Mouse (Mus musculus) adipocyte (in vitro differentiated cells): ENCODE data around the gene Kat6b.
A peak's percentile ranks its signal among the peaks of the same experiment; 100 is the strongest.

Experiments used
- DNase-seq: peaks from one replicate; pipeline ENCODE4 v3.0.0-alpha.2; 2016; ENCODE audit warnings: low spot score

The Kat6b gene

GRCm38 (mm10) chr14:21560481-21561209 lies 79.4 kb downstream of the Kat6b start:
- no peak for DNase-seq

- DNase-seq: no peak
Observed at GRCm38 (mm10) chr14:21561396-21562065, 80.3 kb downstream of the Kat6b start.

- no peak for DNase-seq
Observed at GRCm38 (mm10) chr14:21563584-21564118, 82.4 kb downstream of the Kat6b start.

- DNase-seq: no peak
Observed at GRCm38 (mm10) chr14:21565541-21566353, 84.5 kb downstream of the Kat6b start.

GRCm38 (mm10) chr14:21567293-21567984 lies 86.2 kb downstream of the Kat6b start:
- DNase-seq: no peak

- DNase-seq: no peak
Observed at GRCm38 (mm10) chr14:21568821-21569220, 87.6 kb downstream of the Kat6b start.

- DNase-seq: no peak
Observed at GRCm38 (mm10) chr14:21574686-21575309, 93.6 kb downstream of the Kat6b start.

- DNase-seq: no peak
Observed at GRCm38 (mm10) chr14:21576867-21577266, 95.6 kb downstream of the Kat6b start.

GRCm38 (mm10) chr14:21581198-21581597 lies 100.0 kb downstream of the Kat6b start:
- DNase-seq: no peak

- no peak for DNase-seq
Observed at GRCm38 (mm10) chr14:21582301-21582700, 101.1 kb downstream of the Kat6b start.

- no peak for DNase-seq
Observed at GRCm38 (mm10) chr14:21583051-21583450, 101.8 kb downstream of the Kat6b start.

- no peak for DNase-seq
Observed at GRCm38 (mm10) chr14:21583868-21584267, 102.6 kb downstream of the Kat6b start.

GRCm38 (mm10) chr14:21584468-21585135 lies 103.4 kb downstream of the Kat6b start:
- DNase-seq: peak; percentile 42

- DNase-seq: no peak
Observed at GRCm38 (mm10) chr14:21585491-21586251, 104.4 kb downstream of the Kat6b start.

- peak; percentile 32 for DNase-seq
Observed at GRCm38 (mm10) chr14:21586481-21587118, 105.4 kb downstream of the Kat6b start.

GRCm38 (mm10) chr14:21587931-21588330 lies 106.7 kb downstream of the Kat6b start:
- DNase-seq: no peak

- peak; percentile 14 for DNase-seq
Observed at GRCm38 (mm10) chr14:21589620-21590019, 108.4 kb downstream of the Kat6b start.

- no peak for DNase-seq
Observed at GRCm38 (mm10) chr14:21590205-21590604, 109.0 kb downstream of the Kat6b start.

- no peak for DNase-seq
Observed at GRCm38 (mm10) chr14:21592152-21592551, 110.9 kb downstream of the Kat6b start.
